Mouse (Mus musculus) cerebellum, postnatal 4 days (tissue): Measurements from ENCODE around the gene Edf1.
A peak's percentile ranks its signal among the peaks of the same experiment; 100 is the strongest.

ENCODE experiments used
- DNase-seq, 2 experiments: peaks; one replicate each; pipeline ENCODE4 v3.0.0; 2022; ENCODE audit warnings: low spot score in 2 of 2, mixed read lengths in 1 of 2

Edf1 gene

DNA sequence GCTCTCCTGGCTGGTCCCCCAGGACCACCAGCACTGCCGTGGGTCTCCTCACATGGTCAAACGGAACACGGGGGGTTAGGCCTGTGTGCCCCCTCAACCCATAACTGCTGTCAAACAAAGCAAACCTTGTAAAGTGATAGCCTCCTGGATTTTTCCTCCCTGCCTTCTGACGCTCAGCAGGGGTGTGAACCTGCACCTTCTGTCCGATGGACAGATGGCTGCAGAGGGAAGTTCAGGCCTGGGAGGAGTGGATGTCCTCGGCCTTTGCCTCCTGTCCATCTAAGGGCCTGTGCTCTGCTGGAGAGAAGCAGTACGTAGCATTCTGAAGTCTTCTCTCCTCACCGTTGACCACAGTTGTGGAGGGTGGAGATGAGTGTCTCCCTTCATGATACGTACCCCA is 4.3 kb downstream of the Edf1 start:
- peak in 1 of 2 experiments; percentile 14 for DNase-seq

DNA sequence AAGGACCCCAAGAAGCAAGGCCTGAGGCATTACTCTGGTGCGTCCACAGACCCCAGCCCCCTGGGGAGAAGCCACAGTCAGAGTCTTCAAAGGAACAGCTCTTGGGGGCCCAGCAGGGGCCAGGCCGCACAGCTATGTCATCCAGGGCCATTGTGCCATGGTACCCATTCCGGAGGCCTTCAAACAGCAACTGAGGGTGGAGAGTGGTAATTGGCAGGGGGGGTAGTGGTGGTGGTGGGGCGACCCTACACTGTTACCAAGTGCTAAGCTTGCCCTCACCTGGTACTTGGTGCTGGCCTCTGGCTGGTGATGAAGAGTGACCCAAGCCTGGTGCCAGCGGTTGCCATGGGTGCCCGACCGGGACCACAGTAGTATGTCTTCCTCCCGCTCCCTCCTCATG is 8.1 kb downstream of the Edf1 start:
- DNase-seq: no peak

DNA sequence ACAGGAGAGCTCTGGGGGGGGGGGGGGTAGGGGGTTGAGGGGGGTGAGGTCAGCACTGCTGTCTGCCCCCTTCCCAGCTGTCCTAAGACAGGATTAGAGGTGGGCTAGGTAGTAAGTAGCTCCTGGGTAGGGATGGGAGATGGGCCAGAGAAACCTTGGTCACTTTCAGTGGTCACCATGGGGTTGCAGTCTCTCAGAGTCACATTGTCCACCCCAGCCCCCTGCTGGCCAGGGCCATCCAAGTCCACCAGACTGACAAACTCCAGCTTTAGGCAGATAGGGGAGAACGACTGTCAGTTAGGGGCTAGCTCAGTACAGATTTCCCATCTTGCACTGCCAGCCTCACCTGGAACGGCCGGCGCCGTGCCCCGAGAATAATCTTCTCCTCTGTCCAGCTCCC is 8.9 kb downstream of the Edf1 start:
- no peak for DNase-seq

DNA sequence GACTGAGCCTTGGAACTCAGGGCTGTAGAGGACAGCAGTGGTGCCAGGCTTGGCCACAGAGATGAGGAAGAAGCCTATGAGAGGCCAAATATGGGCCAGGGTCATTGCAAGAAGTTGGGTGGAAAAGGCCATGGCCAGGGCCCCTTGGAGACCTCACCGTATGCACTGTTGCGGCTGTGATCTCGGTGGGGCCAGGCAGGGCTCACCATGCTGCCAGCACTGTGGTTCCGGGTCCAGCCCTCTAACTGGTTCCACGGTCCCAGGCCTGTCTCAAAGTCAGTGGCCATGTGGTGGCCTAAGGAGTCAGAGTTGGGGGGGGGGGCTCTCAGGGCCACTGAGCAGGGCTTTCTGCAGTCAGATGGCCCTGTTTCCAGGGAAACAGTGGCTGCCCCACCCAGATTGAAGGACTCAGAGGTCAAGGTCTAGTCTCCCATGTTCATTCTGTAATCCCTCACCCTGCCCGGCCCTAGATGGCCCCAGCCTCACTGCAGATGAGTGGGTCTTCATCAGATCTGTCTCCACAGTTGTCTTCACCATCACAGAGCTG is 10.9 kb downstream of the Edf1 start:
- DNase-seq: no peak

DNA sequence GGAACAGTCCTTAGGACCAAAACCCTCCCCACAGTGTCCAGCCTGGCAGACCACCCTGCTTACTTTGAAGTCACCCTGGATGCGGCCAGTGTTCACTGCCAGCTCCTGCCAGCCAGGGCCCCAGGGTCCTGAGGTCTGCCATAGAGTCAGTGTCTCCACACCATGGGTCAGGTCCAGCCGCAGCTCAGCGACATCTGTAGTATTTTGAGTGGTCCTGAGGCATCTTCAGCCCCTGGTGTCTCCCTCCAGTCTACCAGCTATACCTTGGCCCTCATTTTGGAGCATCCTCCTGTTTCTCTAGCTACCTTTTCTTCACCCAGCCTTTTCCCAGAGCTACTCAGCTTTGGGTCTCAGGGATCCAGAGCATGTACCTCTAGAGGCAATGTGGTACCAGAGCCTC is 11.7 kb downstream of the Edf1 start:
- no peak for DNase-seq

- no peak for DNase-seq
Measured at GRCm38 (mm10) chr2:25571221-25571620, 13.6 kb downstream of the Edf1 start.

GRCm38 (mm10) chr2:25573068-25573467 is 15.4 kb downstream of the Edf1 start:
- no peak for DNase-seq

- DNase-seq: no peak
Measured at GRCm38 (mm10) chr2:25574136-25574535, 16.5 kb downstream of the Edf1 start.

GRCm38 (mm10) chr2:25574579-25575431 is 17.2 kb downstream of the Edf1 start, which contains the start of the genes Mamdc4 and Phpt1:
TSS of gene Mamdc4 (minus strand) at chr2:25574845.
TSS of gene Phpt1 (minus strand) at chr2:25575224.
- peak; percentile 87 to 95 for DNase-seq

GRCm38 (mm10) chr2:25575432-25576027 is 17.9 kb downstream of the Edf1 start:
- DNase-seq: peak in 1 of 2 experiments; percentile 46

DNA sequence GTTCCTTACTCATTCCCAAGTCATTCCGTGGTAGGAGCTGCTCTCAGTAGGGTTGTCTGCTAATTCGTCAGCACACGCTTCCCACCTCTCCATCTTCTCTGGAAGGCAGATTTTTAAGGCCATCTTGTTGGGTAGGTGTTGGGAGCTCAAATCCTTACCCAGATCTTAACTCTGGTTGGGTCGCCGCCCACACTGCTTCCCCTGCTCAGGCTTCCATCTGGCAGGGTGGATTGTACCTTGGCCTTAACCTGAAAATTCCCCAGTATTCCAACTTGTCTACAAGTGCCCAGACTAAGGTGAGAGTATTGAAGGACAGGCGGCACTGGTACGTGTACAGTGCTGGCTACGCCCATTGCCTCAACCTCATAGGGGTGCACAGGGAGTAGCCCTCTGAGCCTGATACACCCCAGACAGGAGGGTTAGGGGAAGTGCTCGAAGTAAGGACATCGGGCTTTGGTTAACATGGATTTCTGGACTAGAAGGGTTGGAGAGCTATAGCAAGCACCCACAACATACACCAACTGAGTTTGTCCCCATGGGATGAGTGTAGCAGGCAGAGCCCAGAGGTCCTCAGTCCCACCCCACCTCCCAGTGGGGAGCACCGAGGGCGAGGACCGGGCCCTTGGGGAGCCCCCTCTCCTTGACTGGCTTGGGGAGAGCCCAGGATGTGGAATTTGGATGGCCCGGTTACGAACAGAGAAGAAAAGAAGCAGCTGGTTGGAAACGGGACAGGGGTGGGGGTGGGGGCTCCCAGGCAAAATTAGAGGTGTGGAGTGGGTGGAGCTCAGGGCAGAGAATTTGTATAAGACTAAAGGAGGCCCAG is 18.6 kb downstream of the Edf1 start:
- DNase-seq: no peak

DNA sequence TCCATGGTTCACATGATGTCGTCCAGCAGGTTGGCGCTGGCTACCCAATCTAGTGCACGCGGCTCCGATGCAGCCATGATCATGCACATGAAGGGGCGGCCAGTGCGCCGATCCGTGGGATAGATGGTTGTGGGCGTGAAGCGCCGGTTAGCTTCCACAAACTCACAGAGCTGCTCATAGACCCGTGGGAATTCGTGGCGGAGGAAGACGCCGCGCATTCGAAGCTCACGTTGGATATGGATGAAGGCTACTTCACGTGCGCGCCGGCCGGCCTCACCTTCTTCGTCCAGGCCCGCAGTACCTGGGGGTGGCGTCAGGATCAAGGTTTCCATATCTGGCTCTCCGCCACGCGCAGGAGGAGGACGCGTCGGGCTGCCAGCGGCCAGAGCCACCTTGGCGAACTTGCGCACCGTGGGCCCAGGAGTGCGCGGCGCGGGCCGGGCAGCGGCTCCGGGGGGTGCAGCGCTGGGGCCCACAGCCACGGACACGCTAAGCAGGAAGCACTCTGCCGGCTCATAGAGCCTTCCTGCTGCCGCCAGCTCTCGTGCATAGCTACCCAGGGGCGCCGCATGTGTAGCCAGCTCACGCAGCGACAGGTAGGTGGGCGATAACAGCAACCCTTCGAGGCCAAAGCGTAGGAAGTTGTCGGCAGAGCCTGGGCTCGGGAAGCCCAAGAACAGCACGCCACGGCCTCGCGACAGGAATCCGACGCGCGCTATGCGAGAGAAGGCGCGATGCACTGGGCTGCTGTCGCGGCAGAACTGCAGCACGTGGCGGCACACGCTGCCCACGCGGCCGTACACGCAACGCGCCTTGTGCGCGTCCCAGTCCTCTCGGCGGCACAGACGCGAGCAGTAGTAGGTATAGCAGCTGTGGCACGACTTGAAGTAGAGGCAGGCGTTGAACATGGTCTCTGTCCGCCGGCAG is 19.6 kb downstream of the Edf1 start:
- no peak for DNase-seq

DNA sequence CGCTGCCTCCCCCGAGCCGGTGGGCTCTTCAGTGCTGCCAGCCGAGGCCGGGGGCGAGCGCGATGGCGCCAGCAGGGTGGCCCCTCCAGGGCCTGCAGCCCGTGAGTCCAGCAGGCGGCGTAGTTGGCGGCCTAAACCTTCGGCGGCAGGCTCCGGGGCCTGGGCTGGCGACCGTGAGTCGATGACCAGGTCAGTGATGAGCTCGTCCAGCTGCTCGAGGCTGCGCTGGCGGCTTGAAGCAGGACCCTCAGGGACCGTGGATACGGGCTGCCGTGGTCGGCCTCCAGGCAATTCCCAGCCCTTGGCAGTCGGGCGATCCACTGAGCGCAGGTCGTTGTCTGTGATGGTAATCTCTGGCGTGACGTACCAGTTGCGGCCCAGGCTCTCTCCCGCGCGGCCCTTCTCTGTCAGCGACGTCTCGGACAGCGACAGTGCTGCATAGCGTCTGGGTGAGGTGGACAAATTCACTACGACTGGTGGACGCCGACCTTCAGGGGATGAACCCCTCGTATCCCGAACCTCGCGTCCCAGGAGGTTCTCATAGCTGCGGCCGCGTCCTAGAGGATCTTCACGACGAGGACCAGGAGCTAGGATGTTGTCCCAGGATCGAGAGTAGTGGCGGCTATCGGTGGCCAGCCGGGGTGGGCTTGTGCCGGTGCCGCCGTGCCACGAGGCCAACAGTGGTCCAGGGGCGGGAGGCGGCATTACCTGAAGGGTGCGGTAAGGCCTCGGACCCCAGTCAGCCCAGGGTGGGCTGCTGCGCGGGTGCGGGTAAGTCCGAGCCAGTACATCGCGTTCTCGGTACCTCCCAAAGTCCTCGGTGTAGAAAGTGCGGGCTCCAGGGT is 20.5 kb downstream of the Edf1 start:
- peak in 1 of 2 experiments; percentile 39 for DNase-seq

DNA sequence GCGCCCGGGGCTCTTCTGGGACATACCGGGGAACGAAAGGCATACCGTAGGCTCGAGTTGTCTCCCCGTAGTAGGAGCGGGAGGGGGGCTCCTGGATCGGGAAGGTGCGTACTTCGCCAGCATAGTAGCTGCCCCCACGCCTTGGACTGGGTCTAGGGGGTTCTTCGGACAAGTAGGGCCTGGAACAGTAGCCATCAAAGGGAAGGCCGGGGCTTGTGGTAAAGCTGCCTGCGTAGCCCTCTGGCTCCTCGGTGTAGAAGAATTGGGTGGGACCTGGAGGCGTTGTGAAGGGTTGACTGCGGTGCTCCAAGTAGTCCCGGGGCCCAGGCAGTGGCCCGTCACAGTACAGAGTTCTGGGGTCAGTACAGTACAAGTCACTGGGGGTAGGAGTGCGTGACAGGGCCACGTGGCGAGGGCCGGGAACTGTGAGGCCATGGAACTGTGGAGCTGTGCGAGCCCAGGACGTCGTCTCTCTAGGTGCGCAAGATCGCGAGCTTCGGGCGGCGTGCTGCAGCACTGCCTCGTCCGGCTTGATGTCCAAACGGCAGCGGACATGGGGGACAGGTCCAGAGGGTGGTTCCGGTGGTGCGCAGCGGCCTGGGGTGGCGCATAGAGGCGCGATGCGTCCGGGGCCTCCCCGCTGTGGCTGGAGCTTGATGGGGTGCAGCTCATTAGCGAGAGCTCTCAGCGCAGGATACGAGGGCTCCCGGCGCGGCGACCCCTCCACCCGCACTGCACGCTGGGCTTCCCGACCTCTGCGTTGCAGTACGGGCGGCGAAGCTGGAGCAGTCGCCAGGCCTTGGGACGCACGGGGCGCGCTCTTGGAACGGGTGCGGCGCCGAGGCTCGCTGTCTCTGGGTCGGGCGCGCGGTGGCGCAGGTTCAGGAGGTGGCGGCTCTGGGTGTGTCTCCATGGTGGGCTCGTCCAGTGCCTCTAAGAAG is 21.4 kb downstream of the Edf1 start:
- DNase-seq: peak in 1 of 2 experiments; percentile 28

GRCm38 (mm10) chr2:25579737-25580460 is 22.3 kb downstream of the Edf1 start:
- peak in 1 of 2 experiments; percentile 64 for DNase-seq

DNA sequence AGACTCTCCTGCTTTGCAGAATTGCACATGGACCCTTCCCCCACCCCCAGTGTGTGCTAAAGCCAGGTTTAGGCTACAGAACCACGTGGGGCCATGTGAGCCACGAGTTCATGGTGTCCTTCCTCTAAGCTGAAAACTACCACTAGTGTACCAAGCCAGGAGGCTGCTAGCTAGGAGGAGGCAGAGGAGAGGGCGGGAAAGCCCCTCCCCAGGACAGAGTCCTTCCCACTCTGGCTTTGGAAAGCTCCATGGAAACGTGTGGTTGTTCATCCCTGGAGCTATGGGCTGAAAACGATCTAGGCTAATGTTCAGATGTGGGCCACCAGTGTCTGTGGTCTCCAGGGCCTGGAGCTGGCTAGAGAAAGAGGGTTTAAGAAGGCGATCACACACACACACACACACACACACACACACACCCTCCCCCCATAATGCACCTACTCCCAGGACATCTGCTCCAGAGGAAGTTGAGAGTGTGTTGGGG is 23.0 kb downstream of the Edf1 start:
- DNase-seq: no peak

DNA sequence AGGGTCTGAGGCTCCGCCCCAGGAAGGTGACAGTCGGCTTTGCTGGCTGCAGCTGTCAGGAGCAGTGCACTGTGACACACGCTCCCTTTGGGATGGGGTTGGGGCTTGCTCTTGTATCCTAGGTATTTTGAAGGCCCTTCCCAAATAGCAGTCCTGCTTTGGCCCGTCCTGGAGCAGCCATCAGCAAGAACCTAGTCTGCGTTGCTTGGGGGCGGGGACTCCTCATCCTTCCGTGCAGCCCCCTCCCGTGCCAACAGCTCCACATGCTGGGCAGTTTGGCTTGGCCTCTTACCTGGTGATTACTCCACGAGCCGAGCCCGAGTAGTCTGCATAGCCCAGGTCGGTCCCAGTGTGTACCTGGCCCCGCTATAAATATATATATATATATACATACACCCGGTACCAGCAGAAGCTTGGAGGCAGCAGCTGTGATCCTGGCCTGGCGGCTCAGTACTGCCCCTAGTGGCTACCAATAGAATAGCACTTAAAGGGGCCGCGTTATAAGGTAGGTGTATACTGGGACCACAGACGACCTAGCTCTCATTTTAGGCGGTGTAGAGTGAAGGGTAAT is 23.7 kb downstream of the Edf1 start, which contains the start of gene Ajm1:
Ajm1 (minus strand) TSS at position 464 of the 571 bp plus-strand sequence.
- DNase-seq: peak in 1 of 2 experiments; percentile 73
